Mouse (Mus musculus) liver, embryonic 14.5 days (tissue): ENCODE measurements around the gene Ltb.

ENCODE experiments used
- CTCF ChIP-seq: IDR thresholded peaks from 2 replicates; pipeline ENCODE4 v1.5.1; 2016; ENCODE audit warnings: antibody characterized with exemption, low read depth, control low read depth
- EP300 ChIP-seq: IDR thresholded peaks from 2 replicates; pipeline ENCODE4 v1.6.1; 2016; ENCODE audit warnings: antibody characterized with exemption, low read depth

GRCm38 (mm10) chr17:35218516-35219193 lies 24.4 kb downstream of the Ltb start:
- TF ChIP-seq CTCF = no peak
- peak; percentile 5; the same call in 1 of the 2 replicates for TF ChIP-seq EP300
